Mouse (Mus musculus) cerebellum, adult 2 months (tissue): ENCODE measurements around the gene Brf1. TPM values are rescaled to one million over a fixed set of nuclear protein-coding genes. Genes with fewer than 3 reads are reported as not detected.

ENCODE experiments used
- DNase-seq, 2 experiments: peaks; one replicate each; pipeline ENCODE4 v3.0.0; 2021
- H3K27ac ChIP-seq: fragments of 200-500 bp; 2 replicates; pipeline ENCODE4 v1.5.1; 2012; ENCODE audit warnings: low read length, control low read depth, inconsistent platforms; ENCODE audit not compliant: insufficient read depth
- H3K27me3 ChIP-seq: fragments of 200-500 bp; 2 replicates; pipeline ENCODE4 v1.6.1; 2012; ENCODE audit warnings: inconsistent platforms, mild to moderate bottlenecking, low read length, moderate library complexity; ENCODE audit not compliant: control insufficient read depth, insufficient read depth
- H3K4me1 ChIP-seq: fragments of 200-500 bp; 2 replicates; pipeline ENCODE4 v1.6.1; 2011; ENCODE audit warnings: low read length; ENCODE audit not compliant: control insufficient read depth, insufficient read depth
- H3K4me3 ChIP-seq: fragments of 200-500 bp; replicated peaks from 2 replicates; pipeline ENCODE3; 2011; ENCODE audit warnings: mild to moderate bottlenecking, low read depth, low read length, control low read depth; ENCODE audit not compliant: insufficient read depth
- CTCF ChIP-seq: fragments of 200-500 bp; IDR thresholded peaks from 2 replicates; pipeline ENCODE4 v1.5.1; 2011; ENCODE audit warnings: low read depth, mild to moderate bottlenecking, control low read depth, low read length, moderate library complexity, borderline replicate concordance; ENCODE audit not compliant: insufficient read depth
- POLR2A ChIP-seq: fragments of 200-500 bp; IDR thresholded peaks from 2 replicates; pipeline ENCODE4 v1.6.1; 2011; ENCODE audit warnings: low read length, control low read depth, borderline replicate concordance; ENCODE audit not compliant: insufficient read depth
- WGBS: fragments of 180-500 bp; shearing (Covaris S2); methylation state at CpG from one replicate; pipeline ENCODE4 v1.1.7; 2018; 5-methylcytosine and 5-hydroxymethylcytosine counted together
- polyA plus RNA-seq: library from polyadenylated mRNA; depleted of rRNA; stranded (reverse); fragments of >200 nt; gene quantifications from 2 replicates; pipeline ENCODE4 v1.2.3, GENCODE M21; 2012; rRNA removed

Gene Brf1
- 52.0 and 52.4 TPM in 2 replicates for polyA plus RNA-seq

GRCm38 (mm10) chr12:113000294-113001132, at the start of gene Brf1:
Brf1 (minus strand) TSS chr12:113000704.
- TF ChIP-seq CTCF = no peak
- TF ChIP-seq POLR2A = peak; percentile 69; the same call in 1 of the 2 replicates
- H3K4me3 ChIP-seq = peak within 1 kb of the TSS; percentile 77
- H3K27me3 ChIP-seq = no peaks in the 10 kb centered on the region
- DNase-seq = peak; percentile 96 to 97
- H3K27ac ChIP-seq = peak within 1 kb of the TSS; percentile 80
- 0 out of 2 replicates have a peak, but pooled peaks cover 4% of the 10 kb centered on the region for H3K4me1 ChIP-seq
- WGBS = under 1% methylated on average over 96 of the region's 96 CpGs

GRCm38 (mm10) chr12:113049836-113050235, 49.3 kb upstream of the Brf1 start:
- Histone ChIP-seq H3K27me3 (no peaks in the 10 kb centered on the region), H3K4me3 (no peak overlapping the region), H3K4me1 (peaks cover 7% of the 10 kb centered on the region), H3K27ac (no peak overlapping the region)
- no peak for TF ChIP-seq CTCF
- no peak for TF ChIP-seq POLR2A
- WGBS = 92% methylated on average over 9 of the region's 9 CpGs
- no peak for DNase-seq

GRCm38 (mm10) chr12:113048103-113048502, 47.6 kb upstream of the Brf1 start:
- H3K27ac ChIP-seq = no peak overlapping the region
- DNase-seq = peak in 1 of 2 experiments; percentile 44
- TF ChIP-seq POLR2A = no peak
- no peak for TF ChIP-seq CTCF
- 53% methylated on average over 5 of the region's 5 CpGs for WGBS
- H3K27me3 ChIP-seq = no peaks in the 10 kb centered on the region
- H3K4me3 ChIP-seq = no peak overlapping the region
- H3K4me1 ChIP-seq = peaks cover 19% of the 10 kb centered on the region

GRCm38 (mm10) chr12:113046861-113047260, 46.4 kb upstream of the Brf1 start:
- H3K27me3 ChIP-seq = no peaks in the 10 kb centered on the region
- no peak for DNase-seq
- H3K4me1 ChIP-seq = peaks cover 19% of the 10 kb centered on the region
- H3K27ac ChIP-seq = no peak overlapping the region
- H3K4me3 ChIP-seq = no peak overlapping the region
- 88% methylated on average over 15 of the region's 15 CpGs for WGBS
- TF ChIP-seq POLR2A (no peak), CTCF (no peak)

- Histone ChIP-seq H3K27ac (peak overlapping the region; percentile 19), H3K4me1 (peaks cover 26% of the 10 kb centered on the region), H3K4me3 (no peak overlapping the region), H3K27me3 (no peaks in the 10 kb centered on the region)
- 19% methylated on average over 3 of the region's 3 CpGs for WGBS
- DNase-seq = peak; percentile 76 to 80
- TF ChIP-seq POLR2A = no peak
- TF ChIP-seq CTCF = peak; percentile 79
Observed at GRCm38 (mm10) chr12:113044916-113045677, 44.6 kb upstream of the Brf1 start.

DNA sequence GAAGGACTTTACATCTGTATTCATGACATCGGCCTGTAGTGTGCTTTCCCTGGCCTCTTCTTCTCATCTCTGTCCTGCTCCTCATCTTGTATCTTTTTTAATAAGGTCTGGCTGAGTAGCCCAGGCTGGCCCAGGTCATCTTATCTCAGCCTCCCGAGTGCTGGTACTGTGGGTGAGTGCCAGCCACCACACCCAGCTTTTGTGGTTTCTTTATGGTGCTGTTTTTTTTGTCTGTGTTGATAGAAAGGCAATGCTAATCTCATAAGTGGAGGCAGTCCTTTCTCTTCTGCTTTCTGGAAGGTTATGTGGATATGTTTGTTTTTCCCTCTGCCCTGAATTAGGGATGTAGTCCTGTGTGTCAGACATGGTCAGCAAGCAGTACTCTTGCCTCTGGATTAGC, 42.0 kb upstream of the Brf1 start:
- TF ChIP-seq POLR2A = no peak
- no peak for TF ChIP-seq CTCF
- no peak for DNase-seq
- 81% methylated on average over 2 of the region's 2 CpGs for WGBS
- Histone ChIP-seq H3K27me3 (no peaks in the 10 kb centered on the region), H3K4me3 (no peak overlapping the region), H3K27ac (no peak overlapping the region), H3K4me1 (peaks cover 24% of the 10 kb centered on the region)

GRCm38 (mm10) chr12:113041481-113042439, 41.3 kb upstream of the Brf1 start:
- 30% methylated on average over 15 of the region's 15 CpGs for WGBS
- H3K27ac ChIP-seq = peak overlapping the region; percentile 24; the same call in 1 of the 2 replicates
- no peak for TF ChIP-seq CTCF
- no peak for TF ChIP-seq POLR2A

More at GRCm38 (mm10) chr12:113041481-113042439, 41.3 kb upstream of the Brf1 start:
- no peaks in the 10 kb centered on the region for H3K27me3 ChIP-seq
- H3K4me3 ChIP-seq = no peak overlapping the region
- H3K4me1 ChIP-seq = peaks cover 23% of the 10 kb centered on the region
- DNase-seq = peak; percentile 62 to 74
